Comparison of ENCODE assay signal across 8 mouse cellular contexts in the genomic region with DNA sequence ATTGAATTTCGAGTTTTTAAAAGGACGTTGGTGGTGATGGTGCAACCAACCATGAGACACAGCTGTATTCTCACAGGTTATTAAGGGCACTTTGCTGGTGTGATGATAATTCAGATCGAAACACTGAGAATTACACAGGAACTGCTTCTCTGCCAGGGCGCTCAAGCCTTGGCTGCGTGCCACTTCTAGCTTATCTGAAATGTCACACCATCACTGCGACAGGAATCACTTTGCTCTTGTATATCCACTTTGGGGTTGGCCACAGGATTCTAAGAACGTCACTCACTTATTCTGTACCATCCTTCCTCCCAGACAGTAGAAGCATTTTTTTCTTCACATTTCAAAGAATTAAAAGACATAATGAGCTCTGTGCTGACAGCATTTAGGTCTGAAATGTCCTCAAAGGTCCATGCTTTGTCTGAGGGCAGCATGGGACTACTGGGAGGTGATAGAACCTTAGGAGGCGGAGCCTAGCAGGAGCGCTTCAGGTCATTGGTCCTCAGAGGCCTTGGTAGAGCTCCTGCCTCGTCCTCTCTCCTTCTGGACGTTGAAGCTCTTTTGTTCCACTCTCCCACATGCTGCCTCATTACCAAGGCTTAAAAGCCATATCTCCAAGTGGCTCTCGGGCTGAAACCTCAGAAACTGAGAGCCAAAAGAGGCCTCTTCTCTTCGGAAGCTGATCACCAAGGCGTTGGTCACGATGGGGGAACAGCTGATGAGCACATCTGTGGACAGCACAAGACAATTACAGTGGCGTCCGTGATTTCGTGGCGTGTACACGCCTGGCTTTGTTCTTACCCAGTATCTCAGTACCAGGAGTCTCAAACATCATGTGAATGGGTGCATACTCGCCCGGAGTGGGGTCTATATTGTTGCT.
A peak's percentile ranks its signal among the peaks of the same experiment; 100 is the strongest.
DNase-seq lines count a peak whose midpoint lies in the region; ATAC-seq and TF ChIP-seq lines count a peak whose summit lies in the region.
"Had no signal": no experiment of that assay in that cellular context is flagged by ENCODE, and none has a peak within 500 bp of the region (broad histone marks: within the 10 kb centered on the region; RNA-seq: fewer than 3 reads in every experiment).

No protein-coding gene starts in this region.

- H3K9ac ChIP-seq in lung, embryonic 14.5 days: no peak overlapping the region
- H3K9ac ChIP-seq: limb, embryonic 15.5 days had no signal

- no peaks in the 10 kb centered on the region for H3K9me3 ChIP-seq in lung, embryonic 14.5 days (ENCODE audit: low read depth, low read length)
- H3K9me3 ChIP-seq: limb, embryonic 15.5 days had no signal

- ATAC-seq in lung, embryonic 14.5 days (ENCODE audit: insufficient read depth): peak; percentile 35; the same call in 1 of the 2 replicates
- peak; percentile 51 to 74; a peak in 3 of 4 replicates for ATAC-seq in hematopoietic stem cell, adult 5-6 weeks (replicated peaks in 1 of 2; ENCODE audit: insufficient read depth in 1 of 2, low FRiP score in 2 of 2, low TSS enrichment in 1 of 2, low read depth in 1 of 2, poor library complexity in 2 of 2, severe bottlenecking in 2 of 2)

- no peak for TF ChIP-seq POLR2A in lung, adult 2 months (IDR thresholded peaks at IDR 0.05; ENCODE audit: borderline replicate concordance, extremely low read depth, low read depth, low read length)

- H3K4me2 ChIP-seq in lung, embryonic 14.5 days: no peak overlapping the region
- H3K4me2 ChIP-seq: limb, embryonic 15.5 days had no signal

- 54% methylated on average over 22 of the region's 22 CpGs for WGBS in lung, embryonic 14.5 days
- WGBS in lung, adult 2 months: 56% methylated on average over 22 of the region's 22 CpGs

- H3K4me3 ChIP-seq in lung, embryonic 14.5 days (ENCODE audit: low read depth, low read length): no peak overlapping the region
- no peak overlapping the region for H3K4me3 ChIP-seq in lung, adult 2 months (replicated peaks; ENCODE audit: extremely low read depth, low read depth, low read length)
- H3K4me3 ChIP-seq: limb, embryonic 15.5 days had no signal

- TF ChIP-seq CTCF in lung, embryonic 14.5 days (IDR thresholded peaks at IDR 0.05; ENCODE audit: low read depth): no peak
- TF ChIP-seq CTCF in lung, adult 2 months (IDR thresholded peaks at IDR 0.05; ENCODE audit: insufficient read depth, low read length): no peak

- no peaks in the 10 kb centered on the region for H3K27me3 ChIP-seq in lung, embryonic 14.5 days (ENCODE audit: insufficient read depth, low read length)
- H3K27me3 ChIP-seq: limb, embryonic 15.5 days had no signal

- H3K27ac ChIP-seq in lung, embryonic 14.5 days (ENCODE audit: low read depth): no peak overlapping the region
- H3K27ac ChIP-seq: limb, embryonic 15.5 days had no signal

- DNase-seq in lung, embryonic 14.5 days: peak; percentile 84
- no peak for DNase-seq in lung, adult 2 months
- peak; percentile 40 to 52 for DNase-seq in adrenal gland, postnatal 36 days
- DNase-seq in natural killer cell, adult 2 months (ENCODE audit: low spot score in 2 of 2): peak; percentile 32 to 60
- DNase-seq in ovary, postnatal 10 days (ENCODE audit: low spot score): no peak
- no peak for DNase-seq in embryo, embryonic 10.5 days (ENCODE audit: low spot score)

- H3K4me1 ChIP-seq in lung, embryonic 14.5 days (ENCODE audit: insufficient read depth): peaks cover 7% of the 10 kb centered on the region
- peaks cover 5% of the 10 kb centered on the region for H3K4me1 ChIP-seq in lung, adult 2 months (ENCODE audit: control insufficient read depth, insufficient read depth, low read length)

- no peaks in the 10 kb centered on the region for H3K36me3 ChIP-seq in lung, embryonic 14.5 days (ENCODE audit: insufficient read depth)
- H3K36me3 ChIP-seq: limb, embryonic 15.5 days had no signal

Comparison
In these comparisons a context has a peak if more than half of its experiments do, and no peak if none do; other contexts are left out.
1. DNase-seq: peak in lung, embryonic 14.5 days (single experiment), adrenal gland, postnatal 36 days (2 of 2) and natural killer cell, adult 2 months (2 of 2); none in lung, adult 2 months (single experiment), ovary, postnatal 10 days (single experiment) and embryo, embryonic 10.5 days (single experiment).